Mouse (Mus musculus) heart, postnatal 0 days (tissue): ENCODE measurements around the gene Bmpr2. TPM values are rescaled to one million over a fixed set of nuclear protein-coding genes. Genes with fewer than 3 reads are reported as not detected.

Source experiments
- ATAC-seq: fragments of 200-750 bp; cut with Nextera tagmentation; 2 replicates; pipeline ENCODE4 v1.8.0; 2017; ENCODE audit warnings: low read depth, moderate number of reproducible peaks, moderate library complexity; ENCODE audit not compliant: insufficient read depth
- DNase-seq: peaks from one replicate; pipeline ENCODE4 v3.0.0-alpha.2; 2016; ENCODE audit warnings: low spot score
- H3K27ac ChIP-seq: fragments of 300-500 bp; sonication (generic); 2 replicates; pipeline ENCODE4 v1.5.1; 2014; ENCODE audit warnings: low read depth, mild to moderate bottlenecking
- H3K27me3 ChIP-seq: fragments of 300-500 bp; sonication (generic); 2 replicates; pipeline ENCODE4 v1.6.1; 2014; ENCODE audit warnings: low read length, mixed read lengths; ENCODE audit not compliant: control insufficient read depth, insufficient read depth
- H3K36me3 ChIP-seq: fragments of 300-500 bp; sonication (generic); replicated peaks from 2 replicates; pipeline ENCODE4 v1.6.1; 2014; ENCODE audit warnings: low read length, mixed read lengths; ENCODE audit not compliant: control insufficient read depth, insufficient read depth
- H3K4me1 ChIP-seq: fragments of 300-500 bp; sonication (generic); 2 replicates; pipeline ENCODE4 v1.6.1; 2014; ENCODE audit warnings: antibody characterized with exemption; ENCODE audit not compliant: control insufficient read depth, insufficient read depth
- H3K4me2 ChIP-seq: fragments of 300-500 bp; sonication (generic); 2 replicates; pipeline ENCODE4 v1.6.1; 2014; ENCODE audit warnings: low read depth, mild to moderate bottlenecking, low read length, moderate library complexity
- H3K4me3 ChIP-seq: fragments of 300-500 bp; sonication (generic); 2 replicates; pipeline ENCODE4 v1.5.1; 2014; ENCODE audit warnings: low read depth, low read length
- H3K9ac ChIP-seq: fragments of 300-500 bp; sonication (generic); replicated peaks from 2 replicates; pipeline ENCODE4 v1.6.1; 2014; ENCODE audit warnings: low read depth, low read length, mixed read lengths
- H3K9me3 ChIP-seq: fragments of 300-500 bp; sonication (generic); replicated peaks from 2 replicates; pipeline ENCODE4 v1.6.1; 2016; ENCODE audit warnings: low read length; ENCODE audit not compliant: control insufficient read depth
- CTCF ChIP-seq: IDR thresholded peaks from 2 replicates; pipeline ENCODE4 v1.5.1; 2016; ENCODE audit warnings: antibody characterized with exemption, control low read depth, low read depth
- EP300 ChIP-seq: IDR thresholded peaks from 2 replicates; pipeline ENCODE4 v1.6.1; 2016; ENCODE audit warnings: antibody characterized with exemption, low read depth
- WGBS: fragments of 180-500 bp; shearing (Covaris S2); extraction: QIAGEN DNeasy Blood & Tissue Kit; methylation state at CpG from one replicate; pipeline ENCODE4 v1.1.7; 2014; 5-methylcytosine and 5-hydroxymethylcytosine counted together
- polyA plus RNA-seq: library from polyadenylated mRNA; unstranded; fragments of >200 nt; fragmentation: Nextera tagmentation; extraction: Ambion mirVana; gene quantifications from 2 replicates; pipeline ENCODE4 v1.2.1, GENCODE M21; 2015
- total RNA-seq: library from RNA; depleted of rRNA; stranded (reverse); fragments of >200 nt; gene quantifications from 2 replicates; pipeline ENCODE4 v1.2.3, GENCODE M21; 2014; ENCODE audit warnings: low replicate concordance; rRNA removed

Gene Bmpr2
- total RNA-seq = 30.5 and 38.5 TPM in 2 replicates
- polyA plus RNA-seq = 5.3 and 6.1 TPM in 2 replicates

- Histone ChIP-seq H3K9ac (peak within 1 kb of the TSS; percentile 96), H3K9me3 (no peaks in the 10 kb centered on the region), H3K4me1 (peaks cover 14% of the 10 kb centered on the region), H3K27ac (peak within 1 kb of the TSS; percentile 97), H3K36me3 (no peaks in the 10 kb centered on the region), H3K4me3 (peak within 1 kb of the TSS; percentile 89), H3K27me3 (no peaks in the 10 kb centered on the region), H3K4me2 (peak within 1 kb of the TSS; percentile 77)
- peak; percentile 32 for TF ChIP-seq CTCF
- no peak for TF ChIP-seq EP300
- ATAC-seq (peak; percentile 91), DNase-seq (peak; percentile 86)
- WGBS = 0% methylated on average over 49 of the region's 75 CpGs
Observed at GRCm38 (mm10) chr1:59763164-59763768, at the start of gene Bmpr2. Gene Bmpr2 (plus strand): TSS chr1:59763400.

GRCm38 (mm10) chr1:59719900-59720299 lies 43.3 kb upstream of the Bmpr2 start:
- Histone ChIP-seq H3K27ac (no peak overlapping the region; the same call in 1 of the 2 replicates), H3K4me2 (no peak overlapping the region), H3K9me3 (no peaks in the 10 kb centered on the region), H3K4me3 (no peak overlapping the region), H3K9ac (no peak overlapping the region), H3K27me3 (no peaks in the 10 kb centered on the region), H3K36me3 (peaks cover 11% of the 10 kb centered on the region; the same call in 1 of the 2 replicates), H3K4me1 (0 out of 2 replicates have a peak, but pooled peaks cover 2% of the 10 kb centered on the region)
- peak; percentile 83 for DNase-seq
- TF ChIP-seq EP300 (no peak), CTCF (peak; percentile 52)
- WGBS = 24% methylated on average over 4 of the region's 4 CpGs
- ATAC-seq = 0 out of 2 replicates have a peak, but pooled peaks have one; percentile 36

- Histone ChIP-seq H3K4me3 (no peak overlapping the region), H3K9me3 (no peaks in the 10 kb centered on the region), H3K27ac (no peak overlapping the region), H3K36me3 (no peaks in the 10 kb centered on the region), H3K9ac (no peak overlapping the region), H3K4me2 (no peak overlapping the region), H3K27me3 (no peaks in the 10 kb centered on the region), H3K4me1 (no peaks in the 10 kb centered on the region; the same call in 1 of the 2 replicates)
- TF ChIP-seq CTCF = no peak
- no peak for TF ChIP-seq EP300
- ATAC-seq (0 out of 2 replicates have a peak, but pooled peaks have one; percentile 33), DNase-seq (peak; percentile 55)
- WGBS = 14% methylated on average over 4 of the region's 4 CpGs
Observed at GRCm38 (mm10) chr1:59725661-59726060, 37.5 kb upstream of the Bmpr2 start.

GRCm38 (mm10) chr1:59730106-59730505 lies 33.1 kb upstream of the Bmpr2 start:
- DNase-seq = no peak

GRCm38 (mm10) chr1:59730737-59731136 lies 32.5 kb upstream of the Bmpr2 start:
- Histone ChIP-seq H3K9ac (no peak overlapping the region), H3K27ac (no peak overlapping the region), H3K9me3 (no peaks in the 10 kb centered on the region), H3K27me3 (no peaks in the 10 kb centered on the region), H3K36me3 (no peaks in the 10 kb centered on the region), H3K4me2 (no peak overlapping the region), H3K4me1 (no peaks in the 10 kb centered on the region; the same call in 1 of the 2 replicates), H3K4me3 (no peak overlapping the region)
- DNase-seq (no peak), ATAC-seq (no peak)
- TF ChIP-seq EP300 (no peak), CTCF (no peak)
- 92% methylated on average over 4 of the region's 4 CpGs for WGBS

More at GRCm38 (mm10) chr1:59730106-59730505, 33.1 kb upstream of the Bmpr2 start:
- ATAC-seq = no peak
- H3K4me2 ChIP-seq = no peak overlapping the region
- H3K9ac ChIP-seq = no peak overlapping the region
- H3K4me3 ChIP-seq = no peak overlapping the region
- no peak overlapping the region for H3K27ac ChIP-seq
- H3K9me3 ChIP-seq = no peaks in the 10 kb centered on the region
- H3K36me3 ChIP-seq = no peaks in the 10 kb centered on the region
- no peaks in the 10 kb centered on the region; the same call in 1 of the 2 replicates for H3K4me1 ChIP-seq
- WGBS = 74% methylated on average over 8 of the region's 8 CpGs
- no peak for TF ChIP-seq CTCF
- TF ChIP-seq EP300 = no peak
- no peaks in the 10 kb centered on the region for H3K27me3 ChIP-seq

- Histone ChIP-seq H3K36me3 (no peaks in the 10 kb centered on the region), H3K27me3 (no peaks in the 10 kb centered on the region), H3K27ac (no peak overlapping the region), H3K9ac (no peak overlapping the region), H3K4me2 (no peak overlapping the region), H3K9me3 (no peaks in the 10 kb centered on the region), H3K4me3 (no peak overlapping the region), H3K4me1 (no peaks in the 10 kb centered on the region)
- TF ChIP-seq EP300 = no peak
- TF ChIP-seq CTCF = no peak
- no peak for ATAC-seq
- DNase-seq = no peak
- WGBS = 50% methylated on average over 6 of the region's 6 CpGs
Observed at GRCm38 (mm10) chr1:59734076-59734475, 29.1 kb upstream of the Bmpr2 start.
